Comparison of ENCODE assay signal across 7 mouse cellular contexts in genomic region chr4:134395977-134396825, GRCm38 (mm10). TPM values are rescaled to one million over a fixed set of nuclear protein-coding genes. Genes with fewer than 3 reads are reported as not detected.
DNase-seq lines count a peak whose midpoint lies in the region; ATAC-seq lines count a peak whose summit lies in the region.

Pafah2 (plus strand) TSS chr4:134396320.

- peak; percentile 94 for DNase-seq in adrenal gland, adult 2 months
- DNase-seq in embryo, embryonic 11.5 days (ENCODE audit: low read depth, low spot score) = peak; percentile 94
- DNase-seq in gastrocnemius, postnatal 36 days = peak; percentile 81 to 90
- peak; percentile 96 to 99 for DNase-seq in left cerebral cortex, postnatal 25 days (ENCODE audit: low spot score in 2 of 2)
- DNase-seq in midbrain, embryonic 10.5 days (ENCODE audit: low spot score) = peak; percentile 92
- peak; percentile 91 for DNase-seq in right cerebral cortex, postnatal 4 days

- H3K4me2 ChIP-seq in intestine, embryonic 15.5 days (replicated peaks) = peak within 1 kb of the TSS; percentile 87

- H3K4me3 ChIP-seq in intestine, embryonic 15.5 days (replicated peaks) = peak within 1 kb of the TSS; percentile 54
- peak within 1 kb of the TSS; percentile 61 for H3K4me3 ChIP-seq in midbrain, embryonic 10.5 days

- H3K4me1 ChIP-seq in intestine, embryonic 15.5 days (replicated peaks) = peaks cover 12% of the 10 kb centered on the region
- H3K4me1 ChIP-seq in midbrain, embryonic 10.5 days = peaks cover 42% of the 10 kb centered on the region

- H3K27me3 ChIP-seq in intestine, embryonic 15.5 days (replicated peaks) = no peaks in the 10 kb centered on the region
- H3K27me3 ChIP-seq in midbrain, embryonic 10.5 days (ENCODE audit: low read depth, poor library complexity, severe bottlenecking) = no peaks in the 10 kb centered on the region

- peak; percentile 95 for ATAC-seq in intestine, embryonic 15.5 days

- intact Hi-C loops in gastrocnemius, postnatal 36 days (cut with DNase I) = loop anchor here (1.0 to 2.0 kb wide), 2 partner anchors 73 to 82 kb away; partner anchors contain the start of gene Stmn1
- intact Hi-C loops in left cerebral cortex, postnatal 25 days (cut with DNase I) = loop anchor here (1.0 to 2.0 kb wide), 2 partner anchors 73 to 82 kb away; partner anchors contain the start of gene Stmn1

- no peaks in the 10 kb centered on the region for H3K36me3 ChIP-seq in intestine, embryonic 15.5 days
- H3K36me3 ChIP-seq in midbrain, embryonic 10.5 days = no peaks in the 10 kb centered on the region

- H3K9ac ChIP-seq in intestine, embryonic 15.5 days = peak within 1 kb of the TSS; percentile 65

- no peaks in the 10 kb centered on the region for H3K9me3 ChIP-seq in intestine, embryonic 15.5 days
- H3K9me3 ChIP-seq in midbrain, embryonic 10.5 days (replicated peaks) = peaks cover 5% of the 10 kb centered on the region; the same call in 1 of the 2 replicates

- whole genome bisulfite sequencing in intestine, embryonic 15.5 days = under 1% methylated on average over 31 of the region's 31 CpGs
- under 1% methylated on average over 31 of the region's 31 CpGs for WGBS in midbrain, embryonic 10.5 days

- peak within 1 kb of the TSS; percentile 92 for H3K27ac ChIP-seq in intestine, embryonic 15.5 days
- H3K27ac ChIP-seq in midbrain, embryonic 10.5 days (replicated peaks) = peak within 1 kb of the TSS; percentile 84

RNA-seq across cellular contexts. Expression of gene Pafah2, which starts in this region (rescaled TPM):
- 10 to 100 TPM; 12.1 to 18.7 TPM for total RNA-seq in adrenal gland, adult 2 months (2021)
- 9.1 and 15.1 TPM in 2 replicates for polyA plus RNA-seq in adrenal gland, adult 2 months (2012; rRNA removed)
- 1 to 10 TPM; 1.8 to 4.0 TPM for total RNA-seq in gastrocnemius, postnatal 36 days (2021)
- polyA plus RNA-seq in intestine, embryonic 15.5 days (2015; fragmentation: Nextera tagmentation; extraction: Ambion mirVana) = 42.4 and 42.6 TPM in 2 replicates
- 1 to 10 TPM; 5.3 to 9.1 TPM for total RNA-seq in left cerebral cortex, postnatal 25 days (2021)
- 7.2 and 8.9 TPM in 2 replicates for polyA plus RNA-seq in midbrain, embryonic 10.5 days (2016; fragmentation: Nextera tagmentation; extraction: Ambion mirVana)

Comparison
In these comparisons a context has a peak if more than half of its experiments do, and no peak if none do; other contexts are left out.
1. Peak in every context shown above with its lines: DNase-seq, ATAC-seq, H3K4me3 ChIP-seq and H3K27ac ChIP-seq.